Comparison of ENCODE assay signal across 9 mouse cellular contexts in genomic region chr14:99022346-99023086, GRCm38 (mm10). TPM values are rescaled to one million over a fixed set of nuclear protein-coding genes. Genes with fewer than 3 reads are reported as not detected.
DNase-seq lines count a peak whose midpoint lies in the region; ATAC-seq and TF ChIP-seq lines count a peak whose summit lies in the region.
"Had no signal": no experiment of that assay in that cellular context is flagged by ENCODE, and none has a peak within 500 bp of the region (broad histone marks: within the 10 kb centered on the region; RNA-seq: fewer than 3 reads in every experiment).

No protein-coding gene starts in this region.

- 42% methylated on average over 12 of the region's 12 CpGs for WGBS in embryonic facial prominence, embryonic 14.5 days
- 41% methylated on average over 12 of the region's 12 CpGs for WGBS in hindbrain, postnatal 0 days
- 45% methylated on average over 12 of the region's 12 CpGs for WGBS in neural tube, embryonic 15.5 days

- no peak overlapping the region for H3K27ac ChIP-seq in left cerebral cortex, adult 2 months
- H3K27ac ChIP-seq in embryonic facial prominence, embryonic 14.5 days (replicated peaks; ENCODE audit: low read depth, low read length) = no peak overlapping the region
- no peak overlapping the region for H3K27ac ChIP-seq in hindbrain, postnatal 0 days
- no peak overlapping the region for H3K27ac ChIP-seq in neural tube, embryonic 15.5 days (replicated peaks)

- H3K36me3 ChIP-seq in embryonic facial prominence, embryonic 14.5 days (ENCODE audit: control insufficient read depth, insufficient read depth, low read length) = no peaks in the 10 kb centered on the region
- H3K36me3 ChIP-seq in hindbrain, postnatal 0 days (ENCODE audit: insufficient read depth, low read length) = no peaks in the 10 kb centered on the region
- no peaks in the 10 kb centered on the region for H3K36me3 ChIP-seq in neural tube, embryonic 15.5 days

- H3K9ac ChIP-seq in embryonic facial prominence, embryonic 14.5 days (ENCODE audit: low read depth, low read length) = no peak overlapping the region; the same call in 1 of the 2 replicates
- H3K9ac ChIP-seq in hindbrain, postnatal 0 days (replicated peaks; ENCODE audit: low read length) = 0 out of 2 replicates have a peak overlapping the region, but pooled peaks have one; percentile 24
- H3K9ac ChIP-seq in neural tube, embryonic 15.5 days (replicated peaks) = no peak overlapping the region

- H3K27me3 ChIP-seq in embryonic facial prominence, embryonic 14.5 days (replicated peaks; ENCODE audit: control insufficient read depth, insufficient read depth, low read length) = no peaks in the 10 kb centered on the region
- no peaks in the 10 kb centered on the region for H3K27me3 ChIP-seq in hindbrain, postnatal 0 days (ENCODE audit: insufficient read depth, low read length)
- H3K27me3 ChIP-seq in neural tube, embryonic 15.5 days (replicated peaks) = no peaks in the 10 kb centered on the region

- 0 out of 2 replicates have a peak, but pooled peaks cover 4% of the 10 kb centered on the region for H3K9me3 ChIP-seq in embryonic facial prominence, embryonic 14.5 days (ENCODE audit: control insufficient read depth, low read length)
- no peaks in the 10 kb centered on the region for H3K9me3 ChIP-seq in hindbrain, postnatal 0 days (ENCODE audit: low read length)
- H3K9me3 ChIP-seq in neural tube, embryonic 15.5 days (replicated peaks) = no peaks in the 10 kb centered on the region

- peak; percentile 60 for TF ChIP-seq CTCF in left cerebral cortex, adult 2 months (IDR thresholded peaks at IDR 0.05)
- TF ChIP-seq CTCF in hindbrain, postnatal 0 days (IDR thresholded peaks at IDR 0.05; ENCODE audit: low read depth) = peak; percentile 65

- intact Hi-C loops in left cerebral cortex, adult 2 months (cut with DNase I) = no loop called here
- intact Hi-C loops in left cerebral cortex, postnatal 10 days (cut with DNase I) = no loop called here
- intact Hi-C loops in left cerebral cortex, postnatal 25 days (cut with DNase I) = loop anchor here (5.0 to 10.0 kb wide), 2 partner anchors 1458 to 1690 kb away; no protein-coding TSS in a partner anchor

- H3K4me2 ChIP-seq in embryonic facial prominence, embryonic 14.5 days (ENCODE audit: low read depth, low read length) = peak overlapping the region; percentile 53
- peak overlapping the region; percentile 52 for H3K4me2 ChIP-seq in hindbrain, postnatal 0 days (ENCODE audit: low read depth, low read length)
- peak overlapping the region; percentile 51 for H3K4me2 ChIP-seq in neural tube, embryonic 15.5 days

- peak overlapping the region; percentile 28 for H3K4me3 ChIP-seq in left cerebral cortex, adult 2 months
- peak overlapping the region; percentile 25 for H3K4me3 ChIP-seq in embryonic facial prominence, embryonic 14.5 days (ENCODE audit: low read depth, low read length)
- peak overlapping the region; percentile 28 for H3K4me3 ChIP-seq in hindbrain, postnatal 0 days (ENCODE audit: low read length)
- H3K4me3 ChIP-seq in neural tube, embryonic 15.5 days (replicated peaks) = peak overlapping the region; percentile 28

- ATAC-seq in embryonic facial prominence, embryonic 14.5 days (ENCODE audit: low read depth) = no peak
- 0 out of 2 replicates have a peak, but pooled peaks have one; percentile 48 for ATAC-seq in hindbrain, postnatal 0 days
- peak; percentile 31; the same call in 1 of the 2 replicates for ATAC-seq in neural tube, embryonic 15.5 days (ENCODE audit: low FRiP score)

- no peak for DNase-seq in left cerebral cortex, adult 2 months (ENCODE audit: extremely low spot score in 1 of 2, low spot score in 2 of 2)
- DNase-seq in left cerebral cortex, postnatal 10 days (ENCODE audit: extremely low spot score in 1 of 2, low spot score in 2 of 2) = no peak
- peak; percentile 55 for DNase-seq in embryonic facial prominence, embryonic 14.5 days (ENCODE audit: low spot score)
- peak; percentile 76 for DNase-seq in hindbrain, postnatal 0 days (ENCODE audit: low spot score)
- no peak for DNase-seq in urinary bladder, postnatal 14 days (ENCODE audit: low spot score)
- no peak for DNase-seq in T-cell, adult 2 months (ENCODE audit: low spot score)
- no peak for DNase-seq in left cerebral cortex, postnatal 25 days (ENCODE audit: low spot score in 2 of 2)
- DNase-seq: thymus, adult 18-20 months had no signal

- H3K4me1 ChIP-seq in embryonic facial prominence, embryonic 14.5 days (ENCODE audit: control insufficient read depth, insufficient read depth, low read length) = no peaks in the 10 kb centered on the region
- H3K4me1 ChIP-seq in hindbrain, postnatal 0 days (ENCODE audit: insufficient read depth, low read length) = no peaks in the 10 kb centered on the region
- H3K4me1 ChIP-seq in neural tube, embryonic 15.5 days = 0 out of 2 replicates have a peak, but pooled peaks cover 3% of the 10 kb centered on the region

RNA-seq across cellular contexts. Expression of gene Mzt1, which starts 23.4 kb away (rescaled TPM):
- 10 to 100 TPM; 65.5 to 67.0 TPM for total RNA-seq in left cerebral cortex, adult 2 months (2021)
- 10 to 100 TPM; 43.0 to 43.1 TPM for total RNA-seq in left cerebral cortex, postnatal 10 days (2021)
- polyA plus RNA-seq in embryonic facial prominence, embryonic 14.5 days (2014; fragmentation: Nextera tagmentation; extraction: Ambion mirVana) = 42.1 and 45.5 TPM in 2 replicates
- total RNA-seq in hindbrain, postnatal 0 days (2014; rRNA removed) = 73.7 and 74.1 TPM in 2 replicates
- 117 and 124 TPM in 2 replicates for polyA plus RNA-seq in hindbrain, postnatal 0 days (2015; fragmentation: Nextera tagmentation; extraction: Ambion mirVana)
- 92.8 and 94.8 TPM in 2 replicates for polyA plus RNA-seq in neural tube, embryonic 15.5 days (2015; fragmentation: Nextera tagmentation; extraction: Ambion mirVana)
- total RNA-seq in left cerebral cortex, postnatal 25 days (2021) = 10 to 100 TPM; 60.0 to 71.3 TPM

RNA-seq across cellular contexts. Expression of gene Bora, which starts 23.5 kb away (rescaled TPM):
- total RNA-seq in left cerebral cortex, adult 2 months (2021) = 1 to 10 TPM; 2.6 to 4.1 TPM
- total RNA-seq in left cerebral cortex, postnatal 10 days (2021) = 1 to 10 TPM; 3.2 to 3.9 TPM
- polyA plus RNA-seq in embryonic facial prominence, embryonic 14.5 days (2014; fragmentation: Nextera tagmentation; extraction: Ambion mirVana) = 26.7 and 43.7 TPM in 2 replicates
- 7.6 and 8.2 TPM in 2 replicates for total RNA-seq in hindbrain, postnatal 0 days (2014; rRNA removed)
- 13.3 and 15.8 TPM in 2 replicates for polyA plus RNA-seq in hindbrain, postnatal 0 days (2015; fragmentation: Nextera tagmentation; extraction: Ambion mirVana)
- polyA plus RNA-seq in neural tube, embryonic 15.5 days (2015; fragmentation: Nextera tagmentation; extraction: Ambion mirVana) = 14.0 and 22.5 TPM in 2 replicates
- 1 to 10 TPM; 1.9 to 3.3 TPM for total RNA-seq in left cerebral cortex, postnatal 25 days (2021)

RNA-seq across cellular contexts. Expression of gene Rpl36a-ps1, which starts 28.4 kb away (rescaled TPM):
- total RNA-seq in left cerebral cortex, adult 2 months (2021) = 1 to 10 TPM in 1 of 2 experiments, not detected in 1; 3.2 TPM
- total RNA-seq in left cerebral cortex, postnatal 10 days (2021) = 1 to 10 TPM in 1 of 2 experiments, under 1 TPM in 1; 0.99 to 2.2 TPM
- polyA plus RNA-seq in embryonic facial prominence, embryonic 14.5 days (2014; fragmentation: Nextera tagmentation; extraction: Ambion mirVana) = 1.6 and 3.7 TPM in 2 replicates
- total RNA-seq in hindbrain, postnatal 0 days (2014; rRNA removed) = not detected in 2 replicates
- not detected in 2 replicates for polyA plus RNA-seq in hindbrain, postnatal 0 days (2015; fragmentation: Nextera tagmentation; extraction: Ambion mirVana)
- 0.64 TPM in 1 of 2 replicates, not detected in the other for polyA plus RNA-seq in neural tube, embryonic 15.5 days (2015; fragmentation: Nextera tagmentation; extraction: Ambion mirVana)
- total RNA-seq in left cerebral cortex, postnatal 25 days (2021) = 1 to 10 TPM; 1.1 TPM

Comparison
In these comparisons a context has a peak if more than half of its experiments do, and no peak if none do; other contexts are left out.
1. DNase-seq: peak in embryonic facial prominence, embryonic 14.5 days (single experiment) and hindbrain, postnatal 0 days (single experiment); none in left cerebral cortex, adult 2 months (0 of 2), left cerebral cortex, postnatal 10 days (0 of 2), urinary bladder, postnatal 14 days (single experiment), T-cell, adult 2 months (single experiment) and left cerebral cortex, postnatal 25 days (0 of 2).
2. Peak in every context shown above with its lines, with median percentiles within 50 percentile points of each other: H3K4me3 ChIP-seq and H3K4me2 ChIP-seq.